Mouse (Mus musculus) embryo, embryonic 9.5 days (tissue): ENCODE data around the gene Insyn1.

ENCODE experiments used
- DNase-seq: peaks from one replicate; pipeline ENCODE4 v3.0.0-alpha.2; 2017; ENCODE audit errors: extremely low spot score

Insyn1 gene

GRCm38 (mm10) chr9:58487076-58487475, 1.3 kb upstream of the Insyn1 start:
- peak; percentile 10 for DNase-seq

- peak; percentile 33 for DNase-seq
Observed at GRCm38 (mm10) chr9:58489133-58489864, 896 bp downstream of the Insyn1 start.

GRCm38 (mm10) chr9:58489865-58490165, 1.4 kb downstream of the Insyn1 start:
- DNase-seq = no peak

- DNase-seq = no peak
Observed at GRCm38 (mm10) chr9:58490391-58490790, 2.0 kb downstream of the Insyn1 start.

- no peak for DNase-seq
Observed at GRCm38 (mm10) chr9:58495035-58495434, 6.6 kb downstream of the Insyn1 start.

- no peak for DNase-seq
Observed at GRCm38 (mm10) chr9:58496470-58497182, 8.2 kb downstream of the Insyn1 start.

- no peak for DNase-seq
Observed at GRCm38 (mm10) chr9:58497942-58498341, 9.5 kb downstream of the Insyn1 start.

- DNase-seq = no peak
Observed at GRCm38 (mm10) chr9:58500946-58501345, 12.5 kb downstream of the Insyn1 start.

GRCm38 (mm10) chr9:58507216-58508005, 19.0 kb downstream of the Insyn1 start:
- DNase-seq = no peak

GRCm38 (mm10) chr9:58510452-58510851, 22.0 kb downstream of the Insyn1 start:
- no peak for DNase-seq

- no peak for DNase-seq
Observed at GRCm38 (mm10) chr9:58513749-58514148, 25.3 kb downstream of the Insyn1 start.

GRCm38 (mm10) chr9:58516480-58516879, 28.1 kb downstream of the Insyn1 start:
- DNase-seq = no peak

GRCm38 (mm10) chr9:58517866-58518750, 29.7 kb downstream of the Insyn1 start:
- no peak for DNase-seq

- no peak for DNase-seq
Observed at GRCm38 (mm10) chr9:58519953-58520352, 31.6 kb downstream of the Insyn1 start.

GRCm38 (mm10) chr9:58520816-58521581, 32.6 kb downstream of the Insyn1 start:
- no peak for DNase-seq

- no peak for DNase-seq
Observed at GRCm38 (mm10) chr9:58521883-58522423, 33.5 kb downstream of the Insyn1 start.

- DNase-seq = no peak
Observed at GRCm38 (mm10) chr9:58525108-58525507, 36.7 kb downstream of the Insyn1 start.

GRCm38 (mm10) chr9:58527841-58528240, 39.4 kb downstream of the Insyn1 start:
- no peak for DNase-seq

- DNase-seq = no peak
Observed at GRCm38 (mm10) chr9:58530407-58530806, 42.0 kb downstream of the Insyn1 start.

GRCm38 (mm10) chr9:58532236-58532635, 43.8 kb downstream of the Insyn1 start:
- DNase-seq = no peak

GRCm38 (mm10) chr9:58533322-58533721, 44.9 kb downstream of the Insyn1 start:
- no peak for DNase-seq
